12 mouse cellular contexts compared by ENCODE assay signal in genomic region chr10:95355678-95356268, GRCm38 (mm10). TPM values are rescaled to one million over a fixed set of nuclear protein-coding genes. Genes with fewer than 3 reads are reported as not detected.
A peak's percentile ranks its signal among the peaks of the same experiment; 100 is the strongest.
DNase-seq lines count a peak whose midpoint lies in the region; ATAC-seq lines count a peak whose summit lies in the region.
"Had no signal": no experiment of that assay in that cellular context is flagged by ENCODE, and none has a peak within 500 bp of the region (broad histone marks: within the 10 kb centered on the region; RNA-seq: fewer than 3 reads in every experiment).

No protein-coding gene starts in this region.

- no peaks in the 10 kb centered on the region for H3K27me3 ChIP-seq in hindbrain, embryonic 12.5 days
- H3K27me3 ChIP-seq in neural tube, embryonic 14.5 days (ENCODE audit: control insufficient read depth, insufficient read depth, low read length), result no peaks in the 10 kb centered on the region
- no peaks in the 10 kb centered on the region for H3K27me3 ChIP-seq in forebrain, embryonic 14.5 days (replicated peaks; ENCODE audit: control insufficient read depth, insufficient read depth, low read length)

- ATAC-seq in hindbrain, embryonic 12.5 days (ENCODE audit: low FRiP score), result peak; percentile 80
- peak; percentile 38; the same call in 1 of the 2 replicates for ATAC-seq in neural tube, embryonic 14.5 days (ENCODE audit: low read depth)
- ATAC-seq in forebrain, embryonic 14.5 days, result no peak
- ATAC-seq: liver, embryonic 12.5 days; lung, postnatal 0 days had no signal

- no peaks in the 10 kb centered on the region for H3K9me3 ChIP-seq in hindbrain, embryonic 12.5 days (replicated peaks)
- H3K9me3 ChIP-seq in neural tube, embryonic 14.5 days (ENCODE audit: control insufficient read depth, low read length), result no peaks in the 10 kb centered on the region
- no peaks in the 10 kb centered on the region for H3K9me3 ChIP-seq in forebrain, embryonic 14.5 days (replicated peaks; ENCODE audit: control insufficient read depth, low read length)
- H3K9me3 ChIP-seq: liver, embryonic 12.5 days had no signal

- no peak overlapping the region for H3K4me2 ChIP-seq in hindbrain, embryonic 12.5 days (replicated peaks)
- H3K4me2 ChIP-seq in neural tube, embryonic 14.5 days (ENCODE audit: low read depth, low read length), result no peak overlapping the region
- no peak overlapping the region for H3K4me2 ChIP-seq in forebrain, embryonic 14.5 days (ENCODE audit: low read length)
- H3K4me2 ChIP-seq: liver, embryonic 12.5 days had no signal

- no peak overlapping the region for H3K4me3 ChIP-seq in hindbrain, embryonic 12.5 days
- H3K4me3 ChIP-seq in neural tube, embryonic 14.5 days (ENCODE audit: low read depth, low read length), result no peak overlapping the region
- no peak overlapping the region for H3K4me3 ChIP-seq in forebrain, embryonic 14.5 days (ENCODE audit: low read depth, low read length)
- H3K4me3 ChIP-seq: liver, embryonic 12.5 days had no signal

- H3K36me3 ChIP-seq in hindbrain, embryonic 12.5 days, result no peaks in the 10 kb centered on the region
- H3K36me3 ChIP-seq in neural tube, embryonic 14.5 days (ENCODE audit: control insufficient read depth, insufficient read depth, low read length), result no peaks in the 10 kb centered on the region
- H3K36me3 ChIP-seq in forebrain, embryonic 14.5 days (ENCODE audit: control insufficient read depth, insufficient read depth, low read length), result no peaks in the 10 kb centered on the region
- H3K36me3 ChIP-seq: liver, embryonic 12.5 days had no signal

- no peak overlapping the region; the same call in 1 of the 2 replicates for H3K27ac ChIP-seq in hindbrain, embryonic 12.5 days
- H3K27ac ChIP-seq in neural tube, embryonic 14.5 days (ENCODE audit: low read depth, low read length), result no peak overlapping the region
- H3K27ac ChIP-seq in forebrain, embryonic 14.5 days (ENCODE audit: low read depth, low read length), result no peak overlapping the region
- H3K27ac ChIP-seq: liver, embryonic 12.5 days had no signal

- H3K4me1 ChIP-seq in hindbrain, embryonic 12.5 days, result peaks cover 10% of the 10 kb centered on the region
- no peaks in the 10 kb centered on the region for H3K4me1 ChIP-seq in neural tube, embryonic 14.5 days (ENCODE audit: control insufficient read depth, insufficient read depth, low read length)
- no peaks in the 10 kb centered on the region for H3K4me1 ChIP-seq in forebrain, embryonic 14.5 days (ENCODE audit: control insufficient read depth, insufficient read depth, low read length)
- H3K4me1 ChIP-seq: liver, embryonic 12.5 days had no signal

- intact Hi-C loops in heart, postnatal 36 days (cut with DNase I), result no loop called here

- H3K9ac ChIP-seq in hindbrain, embryonic 12.5 days, result no peak overlapping the region
- H3K9ac ChIP-seq in neural tube, embryonic 14.5 days (replicated peaks; ENCODE audit: low read depth, low read length), result no peak overlapping the region
- no peak overlapping the region for H3K9ac ChIP-seq in forebrain, embryonic 14.5 days (ENCODE audit: low read length)
- H3K9ac ChIP-seq: liver, embryonic 12.5 days had no signal

- DNase-seq in heart, adult 11 months, result peak; percentile 91
- no peak for DNase-seq in heart, postnatal 36 days
- peak; percentile 36 for DNase-seq in adrenal gland, postnatal 10 days
- no peak for DNase-seq in lung, postnatal 10 days
- DNase-seq in forebrain, embryonic 14.5 days (ENCODE audit: low spot score), result no peak
- DNase-seq: cerebellum, postnatal 25 days; kidney, adult 2 months; thymus, postnatal 4 days had no signal

- WGBS in hindbrain, embryonic 12.5 days, result 27% methylated on average over 6 of the region's 6 CpGs
- WGBS in neural tube, embryonic 14.5 days, result 20% methylated on average over 6 of the region's 6 CpGs
- WGBS in forebrain, embryonic 14.5 days, result 52% methylated on average over 6 of the region's 6 CpGs

RNA-seq across cellular contexts. Expression of gene Cradd, which starts 31.8 kb away (rescaled TPM):
- total RNA-seq in heart, postnatal 36 days (2021), result 10 to 100 TPM in 1 of 2 experiments, 1 to 10 TPM in 1; 8.8 to 12.5 TPM
- 10 to 100 TPM in 1 of 2 experiments, 1 to 10 TPM in 1; 8.2 to 13.4 TPM for total RNA-seq in adrenal gland, postnatal 10 days (2021)
- polyA plus RNA-seq in hindbrain, embryonic 12.5 days (2016; fragmentation: Nextera tagmentation; extraction: Ambion mirVana), result 12.0 and 12.4 TPM in 2 replicates
- 12.8 and 13.6 TPM in 2 replicates for polyA plus RNA-seq in neural tube, embryonic 14.5 days (2014; fragmentation: Nextera tagmentation; extraction: Ambion mirVana)
- polyA plus RNA-seq in forebrain, embryonic 14.5 days (2014; fragmentation: Nextera tagmentation; extraction: Ambion mirVana), result 11.7 and 13.4 TPM in 2 replicates

Comparison
In these comparisons a context has a peak if more than half of its experiments do, and no peak if none do; other contexts are left out.
1. DNase-seq: peak in heart, adult 11 months (single experiment) and adrenal gland, postnatal 10 days (single experiment); none in heart, postnatal 36 days (0 of 2), lung, postnatal 10 days (single experiment) and forebrain, embryonic 14.5 days (single experiment).